Mouse (Mus musculus) left cerebral cortex, postnatal 4 days (tissue): ENCODE data around the gene Tmem164. TPM values are rescaled to one million over a fixed set of nuclear protein-coding genes. Genes with fewer than 3 reads are reported as not detected.
"Not testable (repeated sequence)": the region's sequence is repeated elsewhere in the genome, so short reads cannot be mapped to it uniquely, and the experiment has no call there.

Experiments
- DNase-seq: peaks from one replicate; pipeline ENCODE4 v3.0.0-alpha.2; 2022
- intact Hi-C: fragments of 180-260 bp; cut with DNase I; formaldehyde crosslinking; loops from one replicate; pipeline ENCODE4 v1.15.1; 2025
- total RNA-seq, 2 experiments: library from RNA; stranded (reverse); gene quantifications; 2 replicates each; pipeline ENCODE4 v1.2.3; 2021

Tmem164 gene
- total RNA-seq = 10 to 100 TPM; 40.4 to 45.7 TPM

GRCm38 (mm10) chrX:142681056-142681615 is at the start of gene Tmem164:
TSS of gene Tmem164 (plus strand) at chrX:142681406.
- intact Hi-C loops = loop anchor here (10.0 kb wide), 1 partner anchor 124 kb away; no protein-coding TSS in a partner anchor
- DNase-seq = peak; percentile 77

GRCm38 (mm10) chrX:142632990-142633389 is 48.2 kb upstream of the Tmem164 start:
- DNase-seq, intact Hi-C loops: not testable (repeated sequence)

DNA sequence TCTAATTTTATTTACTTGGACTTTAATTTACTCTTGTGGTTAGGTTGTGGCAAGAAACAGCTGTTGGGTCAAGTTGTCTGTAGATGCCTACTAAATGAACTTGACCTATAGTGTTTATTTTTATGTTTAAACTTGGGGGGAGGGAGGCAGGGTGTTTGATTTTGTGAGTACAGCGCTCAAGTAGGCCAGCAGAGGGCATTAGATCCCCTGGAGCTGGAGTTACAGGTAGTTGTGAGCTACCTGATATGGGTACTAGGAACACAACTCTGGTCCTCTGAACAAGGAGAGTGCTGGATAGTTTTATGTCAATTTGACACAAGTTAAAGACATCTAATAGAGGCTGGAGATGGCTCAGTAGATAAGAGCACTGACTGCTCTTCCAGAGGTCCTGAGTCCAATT is 34.0 kb upstream of the Tmem164 start:
- no peak for DNase-seq
- intact Hi-C loops = no loop called here

DNA sequence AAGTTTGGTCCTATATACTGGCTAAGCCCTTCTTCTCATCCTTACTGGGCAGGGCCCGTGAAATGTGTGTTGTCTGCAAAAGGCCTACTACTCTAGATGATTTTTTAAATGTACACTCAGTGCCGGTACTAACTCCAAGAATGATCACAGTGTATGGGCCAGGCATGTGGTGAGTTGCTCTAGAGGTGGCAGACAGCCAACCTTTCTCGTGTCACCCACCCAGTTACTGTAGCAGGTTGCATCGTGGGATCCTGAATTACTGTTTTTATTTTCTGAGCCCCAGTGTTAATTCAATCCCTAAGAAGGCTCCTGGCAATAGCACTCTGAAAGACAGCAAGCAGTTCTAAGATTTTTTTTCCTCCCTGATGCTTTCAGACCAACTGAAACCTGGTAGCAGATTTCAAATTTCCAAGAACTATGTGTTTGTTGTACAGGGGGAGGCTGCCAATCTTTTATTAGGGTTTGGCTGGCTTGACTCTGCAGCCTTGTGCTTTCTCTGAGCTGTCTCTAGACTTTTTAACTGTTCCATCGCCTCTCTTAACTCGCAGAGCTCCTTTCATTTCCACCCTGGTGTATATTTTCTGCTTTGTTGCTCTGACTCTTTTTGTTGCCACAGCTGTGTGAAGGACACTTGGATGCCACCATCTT is 31.0 kb upstream of the Tmem164 start:
- peak; percentile 24 for DNase-seq
- intact Hi-C loops = no loop called here

DNA sequence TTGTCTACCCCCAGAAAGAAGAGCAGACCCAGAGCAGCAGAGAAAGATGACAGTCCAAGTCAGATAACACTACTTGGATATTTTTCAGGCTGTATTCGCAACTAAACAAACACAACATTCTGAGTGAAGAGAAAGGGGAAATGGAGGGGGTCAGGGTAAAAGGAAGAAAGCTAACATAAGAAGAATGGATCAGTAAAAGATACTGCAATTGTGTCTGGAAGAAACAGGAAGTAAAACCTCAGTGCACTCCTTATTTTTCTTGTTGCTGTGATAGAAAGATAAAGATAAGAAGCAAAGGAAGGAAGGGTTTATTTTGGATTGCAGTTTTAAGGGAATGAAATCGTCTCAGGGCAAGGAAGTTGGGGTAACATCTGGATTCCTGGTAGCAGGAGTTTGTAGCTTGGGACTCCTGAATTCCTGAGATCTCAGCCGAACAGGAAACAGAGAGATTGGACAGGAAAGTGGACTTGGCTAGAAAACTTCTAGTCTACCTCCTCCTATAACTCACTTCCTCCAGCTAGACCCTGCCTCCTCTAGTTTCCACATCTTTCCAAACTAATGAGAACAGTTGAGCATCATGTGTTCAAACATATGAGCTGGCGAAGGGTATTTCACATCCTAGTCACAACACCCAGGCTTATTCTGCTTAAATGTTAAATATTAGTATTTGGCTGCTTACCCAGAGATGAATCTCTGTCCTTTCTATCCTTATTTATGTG is 16.3 kb upstream of the Tmem164 start:
- intact Hi-C loops = no loop called here
- DNase-seq = no peak

GRCm38 (mm10) chrX:142665423-142665805 is 15.8 kb upstream of the Tmem164 start:
- no peak for DNase-seq
- intact Hi-C loops = no loop called here

GRCm38 (mm10) chrX:142669312-142670091 is 11.7 kb upstream of the Tmem164 start:
- no peak for DNase-seq
- intact Hi-C loops = no loop called here

DNA sequence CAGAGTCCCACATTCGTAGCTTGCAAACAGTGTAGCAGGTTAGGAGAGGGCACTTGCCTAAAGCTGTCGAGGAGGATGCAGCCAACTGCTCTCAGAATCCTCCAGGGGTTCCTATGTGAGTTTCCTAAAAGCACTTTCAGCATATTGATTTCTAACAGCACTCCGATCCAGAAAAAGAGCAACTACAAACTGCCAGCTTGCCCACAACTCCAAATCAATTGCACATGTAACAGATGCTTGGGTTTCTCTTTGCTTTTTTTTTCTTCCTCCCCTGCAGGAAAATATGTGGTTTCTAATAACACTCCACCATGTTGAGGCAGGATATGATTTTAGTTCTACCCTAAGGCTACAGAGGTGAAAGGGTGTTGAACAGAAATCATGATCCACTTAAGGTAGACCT is 11.1 kb upstream of the Tmem164 start:
- intact Hi-C loops = no loop called here
- DNase-seq = no peak

GRCm38 (mm10) chrX:142671141-142671540 is 10.1 kb upstream of the Tmem164 start:
- no peak for DNase-seq
- intact Hi-C loops = no loop called here

GRCm38 (mm10) chrX:142672701-142673100 is 8.5 kb upstream of the Tmem164 start:
- intact Hi-C loops = no loop called here

DNA sequence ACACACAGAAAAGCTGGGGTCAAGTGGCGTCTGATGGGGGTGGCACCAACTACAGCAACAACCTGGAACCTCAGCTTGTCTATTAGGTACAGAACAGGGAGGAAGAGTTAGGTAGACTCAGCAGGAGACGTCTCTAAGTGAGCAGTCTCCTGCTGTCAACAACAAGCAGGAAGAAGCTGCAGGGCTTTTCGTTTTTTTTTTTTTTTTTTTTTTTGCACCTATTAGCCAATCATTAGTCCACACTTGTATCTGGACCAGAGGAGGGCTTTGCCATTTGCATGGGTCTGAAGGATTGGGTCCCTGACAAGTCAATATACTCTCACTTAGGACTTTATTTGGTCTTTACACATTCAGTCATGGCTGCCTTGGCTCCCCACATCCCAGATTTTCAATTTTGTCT is 4.0 kb upstream of the Tmem164 start:
- DNase-seq = no peak
- intact Hi-C loops = no loop called here

More at GRCm38 (mm10) chrX:142672701-142673100, 8.5 kb upstream of the Tmem164 start:
- DNase-seq = no peak

DNA sequence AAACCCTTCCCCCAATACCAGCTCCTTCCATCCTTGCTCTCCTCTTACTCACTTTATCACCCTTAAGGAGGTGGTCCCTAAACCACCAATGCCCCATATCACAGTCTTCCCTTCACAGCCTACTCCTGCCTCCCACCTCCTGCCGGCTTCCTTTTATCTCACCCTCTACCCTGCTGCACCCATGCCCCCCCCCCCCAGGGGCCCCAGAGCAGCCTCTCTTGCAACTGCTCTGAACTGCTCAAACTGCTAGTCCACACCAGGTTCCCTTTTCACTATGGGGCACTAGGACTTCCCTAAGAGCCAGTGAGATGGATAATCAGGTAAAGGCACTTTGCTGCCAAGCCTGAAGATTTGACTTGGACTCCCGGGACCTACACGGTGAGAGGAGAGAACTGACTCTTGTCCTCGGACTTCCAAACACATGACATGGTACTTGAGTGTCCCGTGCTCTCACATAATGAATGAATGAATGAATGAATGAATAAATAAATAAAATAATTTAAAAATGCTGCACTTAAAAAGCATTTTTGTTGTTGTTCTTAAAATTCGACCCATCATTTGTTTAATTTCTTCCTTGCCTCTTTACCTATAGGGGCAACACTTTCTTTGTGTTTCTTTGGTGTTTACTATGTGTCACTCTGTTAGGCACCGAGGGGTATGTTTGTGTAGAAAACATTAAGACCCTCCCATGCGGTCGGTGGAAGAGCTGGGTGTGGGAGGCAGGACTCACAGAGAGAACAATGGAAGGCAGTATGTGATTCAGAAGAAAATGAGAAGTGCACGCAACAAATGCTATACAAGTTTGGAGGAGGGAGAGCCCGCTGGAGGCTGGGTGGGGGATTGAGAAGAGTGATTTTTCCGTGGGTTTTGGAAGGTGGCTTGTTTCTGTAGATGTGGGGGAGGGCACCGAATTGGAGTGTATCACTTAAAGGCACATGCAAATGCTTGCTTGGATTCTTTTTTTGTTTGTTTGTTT is 2.4 kb upstream of the Tmem164 start:
- DNase-seq = no peak
- intact Hi-C loops = no loop called here

GRCm38 (mm10) chrX:142679502-142680250 is 1.5 kb upstream of the Tmem164 start:
- DNase-seq = no peak
- intact Hi-C loops = loop anchor here (10.0 kb wide), 1 partner anchor 125 kb away; no protein-coding TSS in a partner anchor

- DNase-seq = peak; percentile 10
- intact Hi-C loops = loop anchor here (10.0 kb wide), 1 partner anchor 124 kb away; no protein-coding TSS in a partner anchor
Observed at GRCm38 (mm10) chrX:142680391-142681055, 683 bp upstream of the Tmem164 start.

GRCm38 (mm10) chrX:142681616-142682141 is 473 bp downstream of the Tmem164 start:
- intact Hi-C loops = loop anchor here (10.0 kb wide), 1 partner anchor 123 kb away; no protein-coding TSS in a partner anchor
- DNase-seq = peak; percentile 53

DNA sequence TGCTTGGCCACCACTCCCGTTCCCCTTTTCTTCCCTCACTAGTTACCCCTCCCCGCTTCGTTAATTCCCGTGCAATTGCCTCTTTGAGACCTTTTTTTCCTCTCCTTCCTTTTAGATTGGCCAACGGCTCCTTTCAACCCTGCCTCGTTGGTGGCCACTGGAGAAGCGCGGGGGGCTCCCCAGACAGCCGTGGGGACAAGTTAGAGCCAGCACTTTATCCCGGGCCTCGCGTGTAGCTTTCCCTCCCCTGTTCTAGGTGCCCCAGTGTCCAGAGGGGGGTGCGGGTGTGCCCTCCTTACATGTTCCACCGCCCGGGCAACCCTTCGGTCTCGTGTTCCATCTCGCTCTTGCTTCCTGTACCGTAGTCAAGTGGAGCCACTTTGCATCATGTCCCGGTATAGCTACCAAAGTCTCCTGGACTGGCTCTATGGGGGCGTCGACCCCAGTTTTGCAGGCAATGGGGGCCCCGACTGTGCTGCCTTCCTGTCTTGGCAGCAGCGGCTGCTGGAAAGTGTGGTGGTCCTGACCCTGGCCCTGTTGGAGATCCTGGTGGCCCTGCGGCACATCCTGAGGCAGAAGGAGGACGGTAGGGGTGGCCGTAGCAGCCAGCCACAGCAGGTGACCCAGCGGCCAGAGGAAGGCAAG is 1.1 kb downstream of the Tmem164 start:
- intact Hi-C loops = loop anchor here (10.0 kb wide), 1 partner anchor 123 kb away; no protein-coding TSS in a partner anchor
- peak; percentile 7 for DNase-seq

DNA sequence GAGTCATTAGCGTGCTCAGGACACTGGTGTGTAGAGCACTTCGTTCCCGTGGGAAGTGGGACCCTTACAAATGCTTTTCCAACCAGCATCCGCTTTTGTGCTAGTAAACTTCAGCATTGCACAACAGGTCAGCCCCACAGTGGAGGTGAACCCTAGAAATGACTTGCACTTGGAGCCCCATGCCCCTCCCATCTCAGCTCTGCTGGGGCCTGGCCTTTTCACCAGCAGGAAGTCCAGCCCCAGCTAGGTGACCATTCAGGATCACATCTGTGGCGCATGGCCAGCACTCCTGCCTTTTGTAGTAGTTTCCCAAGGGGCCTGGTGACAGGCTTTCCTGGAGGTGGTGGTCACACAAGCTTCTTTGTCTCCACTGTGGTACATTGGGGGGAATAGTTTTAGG is 1.8 kb downstream of the Tmem164 start:
- DNase-seq = no peak
- intact Hi-C loops = loop anchor here (10.0 kb wide), 1 partner anchor 122 kb away; no protein-coding TSS in a partner anchor
